Mouse (Mus musculus): ENCODE data around the gene Sv2c.

The Sv2c gene

GRCm38 (mm10) chr13:95941861-95942260, 190.5 kb downstream of the Sv2c start:
- DNase-seq = no peak

- no peak for DNase-seq
Observed at GRCm38 (mm10) chr13:95940811-95941210, 191.6 kb downstream of the Sv2c start.

- no peak for DNase-seq
Observed at GRCm38 (mm10) chr13:95924201-95924621, 208.2 kb downstream of the Sv2c start.

- DNase-seq = no peak
Observed at GRCm38 (mm10) chr13:95922626-95923025, 209.8 kb downstream of the Sv2c start.

- no peak for DNase-seq
Observed at GRCm38 (mm10) chr13:95918624-95919284, 213.6 kb downstream of the Sv2c start.

GRCm38 (mm10) chr13:95913046-95913406, 219.4 kb downstream of the Sv2c start:
- no peak for DNase-seq

- DNase-seq = no peak
Observed at GRCm38 (mm10) chr13:95912157-95913045, 220.0 kb downstream of the Sv2c start.

- no peak for DNase-seq
Observed at GRCm38 (mm10) chr13:95910270-95910669, 222.1 kb downstream of the Sv2c start.

GRCm38 (mm10) chr13:95909244-95909643, 223.1 kb downstream of the Sv2c start:
- DNase-seq = no peak
